Mouse (Mus musculus): ENCODE measurements around the gene Lce6a. TPM values are rescaled to one million over a fixed set of nuclear protein-coding genes. Genes with fewer than 3 reads are reported as not detected.

Gene Lce6a
- polyA plus RNA-seq (2015; fragmentation: Nextera tagmentation; extraction: Ambion mirVana), result not detected in 2 replicates

- Histone ChIP-seq H3K27ac (replicated peaks) (no peak within 1 kb of the TSS), H3K4me1 (replicated peaks) (no peaks in the 10 kb centered on the region), H3K9me3 (no peaks in the 10 kb centered on the region), H3K4me3 (no peak within 1 kb of the TSS), H3K4me2 (no peak within 1 kb of the TSS), H3K27me3 (no peaks in the 10 kb centered on the region), H3K36me3 (no peaks in the 10 kb centered on the region), H3K9ac (no peak within 1 kb of the TSS)
- ATAC-seq (ENCODE audit: low FRiP score, low read depth), result no peak
- 91% methylated on average over 2 of the region's 2 CpGs for WGBS
Measured at GRCm38 (mm10) chr3:92621560-92621959, at the start of gene Lce6a. Gene Lce6a (minus strand): TSS chr3:92621660.

- Histone ChIP-seq H3K9me3 (no peaks in the 10 kb centered on the region), H3K4me1 (replicated peaks) (no peaks in the 10 kb centered on the region), H3K4me2 (no peak within 1 kb of the TSS), H3K9ac (no peak within 1 kb of the TSS), H3K36me3 (no peaks in the 10 kb centered on the region), H3K4me3 (no peak within 1 kb of the TSS), H3K27ac (replicated peaks) (no peak within 1 kb of the TSS), H3K27me3 (no peaks in the 10 kb centered on the region)
- ATAC-seq (ENCODE audit: low FRiP score, low read depth), result no peak
Measured at GRCm38 (mm10) chr3:92670215-92670614, 48.8 kb upstream of the Lce6a start, which contains the start of gene Lce1a2. Gene Lce1a2 (minus strand): TSS chr3:92670315.

GRCm38 (mm10) chr3:92656826-92657225 lies 35.4 kb upstream of the Lce6a start, which contains the start of gene Lce1b:
Gene Lce1b (minus strand): TSS chr3:92656926.
- Histone ChIP-seq H3K4me3 (no peak within 1 kb of the TSS), H3K4me2 (no peak within 1 kb of the TSS), H3K36me3 (no peaks in the 10 kb centered on the region), H3K9ac (no peak within 1 kb of the TSS), H3K27ac (replicated peaks) (no peak within 1 kb of the TSS), H3K9me3 (no peaks in the 10 kb centered on the region), H3K27me3 (no peaks in the 10 kb centered on the region), H3K4me1 (replicated peaks) (no peaks in the 10 kb centered on the region)
- no peak for ATAC-seq (ENCODE audit: low FRiP score, low read depth)

GRCm38 (mm10) chr3:92648207-92648606 lies 26.7 kb upstream of the Lce6a start, which contains the start of gene Lce1a1:
Gene Lce1a1 (minus strand): TSS chr3:92648307.
- Histone ChIP-seq H3K4me1 (replicated peaks) (no peaks in the 10 kb centered on the region), H3K9me3 (no peaks in the 10 kb centered on the region), H3K9ac (no peak within 1 kb of the TSS), H3K4me2 (no peak within 1 kb of the TSS), H3K36me3 (no peaks in the 10 kb centered on the region), H3K4me3 (no peak within 1 kb of the TSS), H3K27ac (replicated peaks) (no peak within 1 kb of the TSS), H3K27me3 (no peaks in the 10 kb centered on the region)
- WGBS, result 93% methylated on average over 1 of the region's 1 CpGs
- no peak for ATAC-seq (ENCODE audit: low FRiP score, low read depth)

- no peaks in the 10 kb centered on the region for H3K36me3 ChIP-seq
- no peak for ATAC-seq (ENCODE audit: low FRiP score, low read depth)
- no peaks in the 10 kb centered on the region for H3K27me3 ChIP-seq
- WGBS, result 91% methylated on average over 15 of the region's 15 CpGs
- no peak overlapping the region for H3K27ac ChIP-seq (replicated peaks)
- H3K9me3 ChIP-seq, result no peaks in the 10 kb centered on the region
- no peaks in the 10 kb centered on the region for H3K4me1 ChIP-seq (replicated peaks)
- H3K9ac ChIP-seq, result no peak overlapping the region
- H3K4me3 ChIP-seq, result no peak overlapping the region
- no peak overlapping the region for H3K4me2 ChIP-seq
Measured at GRCm38 (mm10) chr3:92639854-92640253, 18.4 kb upstream of the Lce6a start.

- Histone ChIP-seq H3K4me3 (no peak overlapping the region), H3K27ac (replicated peaks) (no peak overlapping the region), H3K4me1 (replicated peaks) (no peaks in the 10 kb centered on the region), H3K9ac (no peak overlapping the region), H3K27me3 (no peaks in the 10 kb centered on the region), H3K9me3 (no peaks in the 10 kb centered on the region), H3K36me3 (no peaks in the 10 kb centered on the region), H3K4me2 (no peak overlapping the region)
- ATAC-seq (ENCODE audit: low FRiP score, low read depth), result no peak
- 71% methylated on average over 3 of the region's 3 CpGs for WGBS
Measured at GRCm38 (mm10) chr3:92638653-92638991, 17.2 kb upstream of the Lce6a start.

GRCm38 (mm10) chr3:92637745-92638652 lies 16.5 kb upstream of the Lce6a start:
- peak; percentile 42; the same call in 1 of the 2 replicates for ATAC-seq (ENCODE audit: low FRiP score, low read depth)
- no peaks in the 10 kb centered on the region for H3K27me3 ChIP-seq
- H3K36me3 ChIP-seq, result no peaks in the 10 kb centered on the region
- H3K27ac ChIP-seq (replicated peaks), result no peak overlapping the region
- H3K4me3 ChIP-seq, result no peak overlapping the region
- H3K9me3 ChIP-seq, result no peaks in the 10 kb centered on the region
- H3K4me2 ChIP-seq, result no peak overlapping the region
- H3K9ac ChIP-seq, result no peak overlapping the region
- no peaks in the 10 kb centered on the region for H3K4me1 ChIP-seq (replicated peaks)
- WGBS, result 29% methylated on average over 1 of the region's 1 CpGs

- H3K9ac ChIP-seq, result no peak overlapping the region
- no peak overlapping the region for H3K27ac ChIP-seq (replicated peaks)
- WGBS, result 84% methylated on average over 1 of the region's 1 CpGs
- no peak overlapping the region for H3K4me2 ChIP-seq
- H3K36me3 ChIP-seq, result no peaks in the 10 kb centered on the region
- no peaks in the 10 kb centered on the region for H3K4me1 ChIP-seq (replicated peaks)
- no peaks in the 10 kb centered on the region for H3K27me3 ChIP-seq
- no peak for ATAC-seq (ENCODE audit: low FRiP score, low read depth)
- H3K4me3 ChIP-seq, result no peak overlapping the region
- no peaks in the 10 kb centered on the region for H3K9me3 ChIP-seq
Measured at GRCm38 (mm10) chr3:92609804-92610203, 11.7 kb downstream of the Lce6a start.

GRCm38 (mm10) chr3:92607392-92607791 lies 14.1 kb downstream of the Lce6a start, which contains the start of gene 2210017I01Rik:
Gene 2210017I01Rik (minus strand): TSS chr3:92607492.
- Histone ChIP-seq H3K4me1 (replicated peaks) (no peaks in the 10 kb centered on the region), H3K36me3 (no peaks in the 10 kb centered on the region), H3K9ac (no peak within 1 kb of the TSS), H3K4me2 (no peak within 1 kb of the TSS), H3K27ac (replicated peaks) (no peak within 1 kb of the TSS), H3K4me3 (no peak within 1 kb of the TSS), H3K27me3 (no peaks in the 10 kb centered on the region), H3K9me3 (no peaks in the 10 kb centered on the region)
- no peak for ATAC-seq (ENCODE audit: low FRiP score, low read depth)

- Histone ChIP-seq H3K4me2 (no peak overlapping the region), H3K9ac (no peak overlapping the region), H3K27ac (replicated peaks) (no peak overlapping the region), H3K27me3 (no peaks in the 10 kb centered on the region), H3K9me3 (peaks cover 6% of the 10 kb centered on the region), H3K4me3 (no peak overlapping the region), H3K36me3 (no peaks in the 10 kb centered on the region), H3K4me1 (replicated peaks) (no peaks in the 10 kb centered on the region)
- no peak for ATAC-seq (ENCODE audit: low FRiP score, low read depth)
- WGBS, result 45% methylated on average over 1 of the region's 1 CpGs
Measured at GRCm38 (mm10) chr3:92602169-92602568, 19.3 kb downstream of the Lce6a start.

- H3K36me3 ChIP-seq, result no peaks in the 10 kb centered on the region
- 52% methylated on average over 1 of the region's 1 CpGs for WGBS
- H3K4me3 ChIP-seq, result no peak overlapping the region
- no peaks in the 10 kb centered on the region for H3K4me1 ChIP-seq (replicated peaks)
- peaks cover 6% of the 10 kb centered on the region for H3K9me3 ChIP-seq
- no peaks in the 10 kb centered on the region for H3K27me3 ChIP-seq
- H3K4me2 ChIP-seq, result no peak overlapping the region
- H3K27ac ChIP-seq (replicated peaks), result no peak overlapping the region
- H3K9ac ChIP-seq, result no peak overlapping the region
- ATAC-seq (ENCODE audit: low FRiP score, low read depth), result no peak
Measured at GRCm38 (mm10) chr3:92600456-92600855, 21.0 kb downstream of the Lce6a start.

- no peak for ATAC-seq (ENCODE audit: low FRiP score, low read depth)
- no peak overlapping the region for H3K4me3 ChIP-seq
Measured at GRCm38 (mm10) chr3:92599973-92600372, 21.5 kb downstream of the Lce6a start.

More at GRCm38 (mm10) chr3:92599973-92600372, 21.5 kb downstream of the Lce6a start:
- Histone ChIP-seq H3K27me3 (no peaks in the 10 kb centered on the region), H3K9me3 (peaks cover 6% of the 10 kb centered on the region), H3K9ac (no peak overlapping the region), H3K36me3 (no peaks in the 10 kb centered on the region), H3K4me1 (replicated peaks) (no peaks in the 10 kb centered on the region), H3K27ac (replicated peaks) (no peak overlapping the region), H3K4me2 (no peak overlapping the region)

All from hindbrain, embryonic 15.5 days (tissue).